Mouse (Mus musculus): ENCODE results near the gene Rps27a. TPM values are rescaled to one million over a fixed set of nuclear protein-coding genes. Genes with fewer than 3 reads are reported as not detected.

The Rps27a gene
- polyA plus RNA-seq, 1 experiment: 196 TPM

- DNase-seq: no peak
- H3K4me1 ChIP-seq (replicated peaks; ENCODE audit: control insufficient read depth, insufficient read depth, low read length): no peaks in the 10 kb centered on the region
- H3K27me3 ChIP-seq (ENCODE audit: control insufficient read depth, insufficient read depth, low read length): no peaks in the 10 kb centered on the region
- 93% methylated on average over 10 of the region's 10 CpGs for WGBS
- no peak overlapping the region for H3K4me3 ChIP-seq (ENCODE audit: control insufficient read depth, insufficient read depth, low read length)
- H3K27ac ChIP-seq (ENCODE audit: control insufficient read depth, insufficient read depth, low read length): no peak overlapping the region
- no peaks in the 10 kb centered on the region for H3K36me3 ChIP-seq (ENCODE audit: control insufficient read depth, insufficient read depth, low read length)
- TF ChIP-seq CTCF (IDR thresholded peaks at IDR 0.05; ENCODE audit: borderline replicate concordance, control insufficient read depth, extremely low read depth, insufficient read depth, low read length, poor library complexity): no peak
- TF ChIP-seq POLR2A (IDR thresholded peaks at IDR 0.05; ENCODE audit: control insufficient read depth, extremely low read depth, insufficient read depth, low read length, poor library complexity): no peak
These were observed 43.7 kb downstream of the Rps27a start for GRCm38 (mm10) chr11:29503948-29504893.

DNA sequence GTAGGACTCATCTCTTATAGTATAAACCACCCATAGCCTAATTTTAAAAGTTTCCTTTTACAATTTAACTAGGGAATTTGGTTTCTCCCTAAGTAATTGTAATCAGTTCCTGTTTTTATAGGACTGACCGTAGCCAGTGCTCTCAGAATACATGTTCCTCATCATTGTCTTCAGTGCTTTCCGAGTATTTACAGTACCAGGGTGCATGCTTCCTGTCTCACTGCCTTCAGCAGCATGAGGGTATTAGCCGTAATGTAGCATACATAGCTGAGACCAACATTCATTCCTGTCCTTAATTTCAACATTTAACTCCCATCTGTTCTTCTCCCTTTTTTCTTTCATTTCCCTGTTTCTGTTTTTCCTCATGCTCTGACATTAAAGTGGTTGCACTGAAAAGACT is 50.9 kb downstream of the Rps27a start:
- Histone ChIP-seq H3K27ac (ENCODE audit: control insufficient read depth, insufficient read depth, low read length) (no peak overlapping the region), H3K4me1 (replicated peaks; ENCODE audit: control insufficient read depth, insufficient read depth, low read length) (no peaks in the 10 kb centered on the region), H3K4me3 (ENCODE audit: control insufficient read depth, insufficient read depth, low read length) (no peak overlapping the region), H3K27me3 (ENCODE audit: control insufficient read depth, insufficient read depth, low read length) (no peaks in the 10 kb centered on the region), H3K36me3 (ENCODE audit: control insufficient read depth, insufficient read depth, low read length) (no peaks in the 10 kb centered on the region)
- WGBS: 98% methylated on average over 3 of the region's 3 CpGs
- no peak for TF ChIP-seq CTCF (IDR thresholded peaks at IDR 0.05; ENCODE audit: borderline replicate concordance, control insufficient read depth, extremely low read depth, insufficient read depth, low read length, poor library complexity)
- TF ChIP-seq POLR2A (IDR thresholded peaks at IDR 0.05; ENCODE audit: control insufficient read depth, extremely low read depth, insufficient read depth, low read length, poor library complexity): no peak
- DNase-seq: no peak

Other genes starting within 250 kb of the Rps27a start
- gene Ccdc88a, start 174.5 kb downstream of the Rps27a start, polyA plus RNA-seq (2012; rRNA removed): 2.3 and 5.1 TPM in 2 replicates
- 2.1 and 3.8 TPM in 2 replicates for gene Prorsd1, start 33.1 kb downstream of the Rps27a start, polyA plus RNA-seq (2012; rRNA removed)
- gene Mtif2, start 21.7 kb downstream of the Rps27a start, polyA plus RNA-seq (2012; rRNA removed): 9.9 and 10.2 TPM in 2 replicates
- gene Clhc1, start 159 bp downstream of the Rps27a start, polyA plus RNA-seq (2012; rRNA removed): not detected in 2 replicates
- gene Rtn4, start 144.8 kb upstream of the Rps27a start, polyA plus RNA-seq (2012; rRNA removed): 81.6 and 97.8 TPM in 2 replicates

Data from thymus, adult 2 months (tissue).